Mouse (Mus musculus): ENCODE data around the gene Rasl10b. TPM values are rescaled to one million over a fixed set of nuclear protein-coding genes. Genes with fewer than 3 reads are reported as not detected.

Rasl10b gene
- polyA plus RNA-seq, 1 experiment = 0.08 TPM

GRCm38 (mm10) chr11:83429355-83429754 is 20.4 kb downstream of the Rasl10b start, which contains the start of gene Gas2l2:
Gas2l2 (minus strand) TSS chr11:83429455.
- H3K79me3 ChIP-seq (ENCODE audit: low read depth) = no peaks in the 10 kb centered on the region
- no peak within 1 kb of the TSS for H3K4me3 ChIP-seq (ENCODE audit: insufficient read depth, poor library complexity, severe bottlenecking)
- TF ChIP-seq CEBPB (IDR thresholded peaks at IDR 0.05; ENCODE audit: low read depth) = no peak
- no peak within 1 kb of the TSS for H3ac ChIP-seq (ENCODE audit: control insufficient read depth, insufficient read length, low read depth)
- no peaks in the 10 kb centered on the region for H3K79me2 ChIP-seq (ENCODE audit: control insufficient read depth, insufficient read depth)
- H3K36me3 ChIP-seq (ENCODE audit: control insufficient read depth, insufficient read depth) = no peaks in the 10 kb centered on the region
- peaks cover 50% of the 10 kb centered on the region for H3K27me3 ChIP-seq (ENCODE audit: control insufficient read depth, insufficient read depth, insufficient read length)

GRCm38 (mm10) chr11:83432533-83432932 is 23.6 kb downstream of the Rasl10b start:
- Histone ChIP-seq H3K36me3 (ENCODE audit: control insufficient read depth, insufficient read depth) (no peaks in the 10 kb centered on the region), H3ac (ENCODE audit: control insufficient read depth, insufficient read length, low read depth) (no peak overlapping the region), H3K4me3 (ENCODE audit: insufficient read depth, poor library complexity, severe bottlenecking) (no peak overlapping the region), H3K79me3 (ENCODE audit: low read depth) (no peaks in the 10 kb centered on the region), H3K27me3 (ENCODE audit: control insufficient read depth, insufficient read depth, insufficient read length) (peaks cover 46% of the 10 kb centered on the region), H3K79me2 (ENCODE audit: control insufficient read depth, insufficient read depth) (no peaks in the 10 kb centered on the region)
- no peak for TF ChIP-seq CTCF (IDR thresholded peaks at IDR 0.05; ENCODE audit: control insufficient read depth, insufficient read depth, insufficient read length)
- TF ChIP-seq CEBPB (IDR thresholded peaks at IDR 0.05; ENCODE audit: low read depth) = no peak
- no peak for TF ChIP-seq MYOG (IDR thresholded peaks at IDR 0.05; ENCODE audit: control insufficient read depth, extremely low read depth, insufficient read length)
- no peak for TF ChIP-seq USF1 (IDR thresholded peaks at IDR 0.05; ENCODE audit: low read depth)
- no peak for TF ChIP-seq FOSL1 (IDR thresholded peaks at IDR 0.05; ENCODE audit: insufficient read depth, low read length, poor library complexity, severe bottlenecking)
- TF ChIP-seq MAX (IDR thresholded peaks at IDR 0.05) = no peak
- no peak for TF ChIP-seq MYOD1 (IDR thresholded peaks at IDR 0.05; ENCODE audit: control insufficient read depth, insufficient read length, low read depth)

- no peaks in the 10 kb centered on the region for H3K79me2 ChIP-seq (ENCODE audit: control insufficient read depth, insufficient read depth)
- H3K27me3 ChIP-seq (ENCODE audit: control insufficient read depth, insufficient read depth, insufficient read length) = peaks cover 16% of the 10 kb centered on the region
- TF ChIP-seq MYOG (IDR thresholded peaks at IDR 0.05; ENCODE audit: control insufficient read depth, extremely low read depth, insufficient read length) = no peak
- TF ChIP-seq CTCF (IDR thresholded peaks at IDR 0.05; ENCODE audit: control insufficient read depth, insufficient read depth, insufficient read length) = no peak
- no peak for TF ChIP-seq MYOD1 (IDR thresholded peaks at IDR 0.05; ENCODE audit: control insufficient read depth, insufficient read length, low read depth)
- no peaks in the 10 kb centered on the region for H3K36me3 ChIP-seq (ENCODE audit: control insufficient read depth, insufficient read depth)
- H3K79me3 ChIP-seq (ENCODE audit: low read depth) = no peaks in the 10 kb centered on the region
- H3K4me3 ChIP-seq (ENCODE audit: insufficient read depth, poor library complexity, severe bottlenecking) = no peak within 1 kb of the TSS
- no peak within 1 kb of the TSS for H3ac ChIP-seq (ENCODE audit: control insufficient read depth, insufficient read length, low read depth)
Measured at GRCm38 (mm10) chr11:83437377-83437776, 28.4 kb downstream of the Rasl10b start, which contains the start of gene 1700020L24Rik. 1700020L24Rik (plus strand) TSS chr11:83437677.

- Histone ChIP-seq H3K79me3 (ENCODE audit: low read depth) (no peaks in the 10 kb centered on the region), H3K27me3 (ENCODE audit: control insufficient read depth, insufficient read depth, insufficient read length) (peaks cover 16% of the 10 kb centered on the region), H3ac (ENCODE audit: control insufficient read depth, insufficient read length, low read depth) (no peak overlapping the region), H3K36me3 (ENCODE audit: control insufficient read depth, insufficient read depth) (no peaks in the 10 kb centered on the region), H3K4me3 (ENCODE audit: insufficient read depth, poor library complexity, severe bottlenecking) (no peak overlapping the region), H3K79me2 (ENCODE audit: control insufficient read depth, insufficient read depth) (no peaks in the 10 kb centered on the region)
- no peak for TF ChIP-seq MYOD1 (IDR thresholded peaks at IDR 0.05; ENCODE audit: control insufficient read depth, insufficient read length, low read depth)
- no peak for TF ChIP-seq MAX (IDR thresholded peaks at IDR 0.05)
- no peak for TF ChIP-seq USF1 (IDR thresholded peaks at IDR 0.05; ENCODE audit: low read depth)
- no peak for TF ChIP-seq CEBPB (IDR thresholded peaks at IDR 0.05; ENCODE audit: low read depth)
- no peak for TF ChIP-seq FOSL1 (IDR thresholded peaks at IDR 0.05; ENCODE audit: insufficient read depth, low read length, poor library complexity, severe bottlenecking)
- no peak for TF ChIP-seq CTCF (IDR thresholded peaks at IDR 0.05; ENCODE audit: control insufficient read depth, insufficient read depth, insufficient read length)
- TF ChIP-seq MYOG (IDR thresholded peaks at IDR 0.05; ENCODE audit: control insufficient read depth, extremely low read depth, insufficient read length) = no peak
Measured at GRCm38 (mm10) chr11:83439426-83440060, 30.6 kb downstream of the Rasl10b start.

GRCm38 (mm10) chr11:83440081-83441064 is 31.4 kb downstream of the Rasl10b start:
- H3K27me3 ChIP-seq (ENCODE audit: control insufficient read depth, insufficient read depth, insufficient read length) = peaks cover 7% of the 10 kb centered on the region
- no peak for TF ChIP-seq FOSL1 (IDR thresholded peaks at IDR 0.05; ENCODE audit: insufficient read depth, low read length, poor library complexity, severe bottlenecking)
- peak; percentile 99 for TF ChIP-seq CTCF (IDR thresholded peaks at IDR 0.05; ENCODE audit: control insufficient read depth, insufficient read depth, insufficient read length)
- H3K4me3 ChIP-seq (ENCODE audit: insufficient read depth, poor library complexity, severe bottlenecking) = no peak overlapping the region
- no peaks in the 10 kb centered on the region for H3K79me2 ChIP-seq (ENCODE audit: control insufficient read depth, insufficient read depth)
- no peaks in the 10 kb centered on the region for H3K79me3 ChIP-seq (ENCODE audit: low read depth)
- H3K36me3 ChIP-seq (ENCODE audit: control insufficient read depth, insufficient read depth) = no peaks in the 10 kb centered on the region
- peak overlapping the region; percentile 56 for H3ac ChIP-seq (ENCODE audit: control insufficient read depth, insufficient read length, low read depth)

GRCm38 (mm10) chr11:83441235-83441634 is 32.3 kb downstream of the Rasl10b start:
- Histone ChIP-seq H3K27me3 (ENCODE audit: control insufficient read depth, insufficient read depth, insufficient read length) (peaks cover 3% of the 10 kb centered on the region), H3K4me3 (ENCODE audit: insufficient read depth, poor library complexity, severe bottlenecking) (no peak overlapping the region), H3K79me3 (ENCODE audit: low read depth) (no peaks in the 10 kb centered on the region), H3K36me3 (ENCODE audit: control insufficient read depth, insufficient read depth) (no peaks in the 10 kb centered on the region), H3ac (ENCODE audit: control insufficient read depth, insufficient read length, low read depth) (no peak overlapping the region), H3K79me2 (ENCODE audit: control insufficient read depth, insufficient read depth) (no peaks in the 10 kb centered on the region)
- TF ChIP-seq USF1 (IDR thresholded peaks at IDR 0.05; ENCODE audit: low read depth) = no peak
- TF ChIP-seq MAX (IDR thresholded peaks at IDR 0.05) = no peak
- no peak for TF ChIP-seq MYOD1 (IDR thresholded peaks at IDR 0.05; ENCODE audit: control insufficient read depth, insufficient read length, low read depth)
- no peak for TF ChIP-seq CEBPB (IDR thresholded peaks at IDR 0.05; ENCODE audit: low read depth)
- TF ChIP-seq FOSL1 (IDR thresholded peaks at IDR 0.05; ENCODE audit: insufficient read depth, low read length, poor library complexity, severe bottlenecking) = no peak
- TF ChIP-seq CTCF (IDR thresholded peaks at IDR 0.05; ENCODE audit: control insufficient read depth, insufficient read depth, insufficient read length) = no peak
- no peak for TF ChIP-seq MYOG (IDR thresholded peaks at IDR 0.05; ENCODE audit: control insufficient read depth, extremely low read depth, insufficient read length)

Data from C2C12 (cell line).